Mouse (Mus musculus): ENCODE measurements around the gene Parg.
"Not testable (repeated sequence)": the region's sequence is repeated elsewhere in the genome, so short reads cannot be mapped to it uniquely, and the experiment has no call there.

Parg gene

DNA sequence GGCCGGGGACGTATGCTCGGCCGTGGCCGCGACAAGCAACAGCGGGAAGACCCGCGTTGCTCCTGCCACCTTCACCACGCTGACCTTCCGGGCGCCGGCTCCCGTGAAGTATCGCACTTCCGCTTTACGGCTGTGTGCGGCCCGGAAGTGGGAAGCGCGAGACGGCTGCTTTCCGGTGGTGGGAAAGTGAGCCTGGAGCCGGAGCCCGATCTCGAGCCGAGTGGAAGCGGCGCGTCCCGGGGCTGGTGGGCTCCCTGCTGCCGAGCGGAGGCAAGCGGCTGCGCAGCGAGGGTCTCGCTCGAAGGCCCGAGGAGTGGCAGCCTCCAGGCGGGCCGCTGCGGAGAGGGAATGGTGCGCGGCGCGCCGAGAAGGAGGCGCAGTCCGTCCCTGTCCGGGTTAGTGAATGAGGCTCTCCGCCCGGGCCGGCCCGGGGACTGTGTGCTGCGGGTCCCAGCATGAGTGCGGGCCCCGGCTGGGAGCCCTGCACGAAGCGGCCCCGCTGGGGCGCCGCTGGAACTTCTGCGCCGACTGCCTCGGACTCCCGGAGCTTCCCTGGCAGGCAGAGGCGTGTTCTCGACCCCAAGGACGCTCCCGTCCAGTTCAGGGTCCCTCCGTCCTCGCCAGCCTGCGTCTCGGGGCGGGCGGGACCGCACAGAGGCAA lies at the start of gene Parg, which contains the start of gene Timm23:
TSS of gene Parg (plus strand) at position 159 of the 661 bp plus-strand sequence.
TSS of gene Timm23 (minus strand) at position 108 of the 661 bp plus-strand sequence.
- DNase-seq: peak; percentile 89

DNA sequence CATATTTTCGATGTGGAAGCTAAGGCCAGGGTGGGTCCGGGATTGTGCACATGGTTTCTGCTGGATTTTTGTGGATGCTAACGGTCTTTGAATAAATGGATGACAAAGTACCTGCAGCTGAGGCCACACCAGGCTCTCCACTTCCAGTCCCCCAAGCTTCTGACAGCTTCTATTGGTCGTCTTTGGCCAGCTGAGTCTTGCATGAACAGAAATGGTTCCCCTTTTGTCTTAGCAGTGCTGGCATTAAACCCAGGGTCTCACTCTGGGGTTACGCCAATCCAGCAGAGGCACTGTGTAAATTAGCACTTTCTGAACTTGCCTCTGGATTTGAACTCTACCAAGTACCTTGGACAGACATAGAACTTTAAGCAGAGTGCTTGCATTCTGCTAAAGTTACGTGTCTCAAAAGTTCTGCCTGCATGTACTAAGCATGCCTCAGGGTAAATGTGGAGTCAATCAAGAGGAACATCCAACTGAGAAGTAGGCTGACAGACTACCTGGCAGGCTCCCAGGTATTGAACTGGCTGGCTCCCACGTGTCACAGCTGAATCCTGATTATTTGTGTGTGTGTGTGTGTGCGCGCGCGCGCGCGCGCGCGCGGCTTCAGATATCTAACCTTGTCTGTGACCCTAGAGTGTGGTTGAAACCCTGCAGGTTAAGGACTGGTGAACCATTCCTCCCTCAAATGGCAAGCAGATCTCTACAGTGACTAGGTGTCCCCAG lies 49.3 kb upstream of the Parg start:
- no peak for DNase-seq

DNA sequence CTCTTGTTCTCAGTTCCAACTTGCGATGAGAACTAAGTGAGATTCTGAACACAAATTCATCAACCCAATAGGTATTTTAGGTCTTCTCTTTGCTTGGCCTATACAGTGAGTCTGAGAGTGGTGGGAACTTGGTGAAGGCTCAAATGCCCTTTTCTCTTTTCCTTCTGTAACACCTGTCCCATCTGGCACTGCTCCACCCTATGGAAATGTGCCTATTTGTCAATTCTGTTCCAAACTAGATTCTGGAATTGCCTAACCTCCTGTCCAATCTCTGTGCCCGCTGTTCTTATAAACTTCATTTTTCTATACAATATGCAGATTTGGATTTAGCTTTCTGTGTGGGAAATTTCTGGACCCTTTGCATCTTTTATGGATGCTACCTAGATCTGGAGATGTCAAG lies 48.6 kb upstream of the Parg start:
- DNase-seq: no peak

DNA sequence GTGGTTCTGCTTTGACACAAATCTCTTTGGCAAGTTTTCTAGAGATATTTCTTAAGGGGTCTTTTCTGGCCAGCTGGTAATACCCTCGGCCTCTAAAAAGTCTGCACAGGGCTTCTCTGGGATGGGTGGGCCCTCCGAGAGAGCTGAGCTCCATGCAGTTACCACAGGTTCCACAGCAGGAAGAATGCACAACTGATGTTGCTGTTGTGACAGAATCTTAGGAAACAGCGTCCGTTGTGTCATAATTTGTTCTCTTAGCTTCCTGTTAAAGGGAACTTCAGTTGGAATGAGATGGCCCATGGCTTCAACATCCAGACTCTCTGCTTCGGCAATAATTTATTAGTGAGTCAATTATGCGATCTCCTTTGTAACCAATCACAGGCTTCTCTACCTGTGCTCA lies 47.0 kb upstream of the Parg start:
- DNase-seq: no peak

DNA sequence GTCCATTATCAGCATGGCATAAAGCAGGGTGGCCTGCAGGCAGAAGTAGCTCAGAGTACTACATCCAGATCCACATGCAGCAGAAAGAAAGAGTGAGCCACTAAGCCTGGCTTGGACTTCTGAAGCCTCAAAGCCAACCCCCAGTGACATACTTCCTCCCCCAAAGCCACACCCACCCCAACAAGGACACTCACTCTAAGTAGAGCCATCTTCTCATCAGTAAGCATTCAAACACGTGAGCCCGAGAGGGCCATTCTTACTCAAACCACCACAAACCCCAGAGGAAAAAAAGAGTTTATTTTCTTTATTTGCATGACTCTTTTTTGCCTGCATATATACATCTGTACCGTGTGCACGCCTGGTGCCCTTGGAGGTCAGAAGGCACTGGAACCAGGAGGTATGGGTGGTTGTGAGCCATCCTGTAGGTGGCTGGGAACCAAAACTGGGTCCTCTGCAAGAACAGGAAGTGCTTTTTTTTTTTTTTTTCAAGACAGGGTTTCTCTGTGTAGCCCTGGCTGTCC lies 42.5 kb upstream of the Parg start:
- no peak for DNase-seq

DNA sequence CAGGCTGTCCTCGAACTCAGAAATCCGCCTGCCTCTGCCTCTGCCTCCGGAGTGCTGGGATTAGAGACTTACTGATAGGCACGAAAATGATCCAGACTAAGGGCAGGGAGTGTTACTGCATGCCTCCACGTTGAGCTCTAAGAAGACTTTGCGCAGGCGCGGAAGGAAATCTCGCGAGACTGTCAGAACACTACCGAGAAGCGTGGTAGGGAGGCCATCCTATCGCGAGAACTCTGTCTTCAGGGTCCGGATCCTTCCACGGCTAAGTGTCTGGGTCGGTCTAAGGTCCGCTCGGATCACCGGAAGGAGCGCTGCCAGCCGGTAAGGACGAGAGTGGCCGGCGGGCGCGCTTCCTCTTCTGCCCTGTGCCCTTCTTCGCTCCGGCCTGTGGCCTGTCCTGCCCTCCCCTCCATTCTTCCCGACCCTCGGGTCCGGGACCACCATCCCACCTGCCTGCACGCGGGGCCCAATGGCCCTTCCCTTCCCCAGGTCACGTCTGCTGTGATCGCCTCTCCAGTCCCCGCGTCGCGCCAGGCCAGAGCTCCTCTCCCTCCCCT lies 42.0 kb upstream of the Parg start, which contains the start of gene Ncoa4:
TSS of gene Ncoa4 (plus strand) at position 176 of the 557 bp plus-strand sequence.
- DNase-seq: peak; percentile 99

DNA sequence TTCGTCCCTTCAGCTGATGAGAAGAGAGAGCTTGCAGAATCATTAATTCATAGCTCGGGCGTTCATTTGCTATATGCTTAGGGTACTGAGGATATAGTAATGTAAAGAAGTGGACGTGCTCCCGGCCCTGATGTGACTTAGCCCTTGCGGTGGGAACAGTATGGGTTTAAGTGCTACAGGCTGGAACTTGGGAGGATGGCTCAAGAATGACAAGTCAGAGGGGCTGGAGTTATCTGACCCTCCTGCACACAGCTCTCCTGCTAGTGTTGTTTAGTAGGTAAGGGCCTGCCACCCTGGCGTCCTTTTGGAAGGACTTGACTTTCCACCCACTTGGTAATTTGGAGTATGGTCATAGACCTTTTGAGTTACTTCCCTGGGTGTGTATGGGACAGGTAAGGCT lies 41.2 kb upstream of the Parg start:
- DNase-seq: no peak

DNA sequence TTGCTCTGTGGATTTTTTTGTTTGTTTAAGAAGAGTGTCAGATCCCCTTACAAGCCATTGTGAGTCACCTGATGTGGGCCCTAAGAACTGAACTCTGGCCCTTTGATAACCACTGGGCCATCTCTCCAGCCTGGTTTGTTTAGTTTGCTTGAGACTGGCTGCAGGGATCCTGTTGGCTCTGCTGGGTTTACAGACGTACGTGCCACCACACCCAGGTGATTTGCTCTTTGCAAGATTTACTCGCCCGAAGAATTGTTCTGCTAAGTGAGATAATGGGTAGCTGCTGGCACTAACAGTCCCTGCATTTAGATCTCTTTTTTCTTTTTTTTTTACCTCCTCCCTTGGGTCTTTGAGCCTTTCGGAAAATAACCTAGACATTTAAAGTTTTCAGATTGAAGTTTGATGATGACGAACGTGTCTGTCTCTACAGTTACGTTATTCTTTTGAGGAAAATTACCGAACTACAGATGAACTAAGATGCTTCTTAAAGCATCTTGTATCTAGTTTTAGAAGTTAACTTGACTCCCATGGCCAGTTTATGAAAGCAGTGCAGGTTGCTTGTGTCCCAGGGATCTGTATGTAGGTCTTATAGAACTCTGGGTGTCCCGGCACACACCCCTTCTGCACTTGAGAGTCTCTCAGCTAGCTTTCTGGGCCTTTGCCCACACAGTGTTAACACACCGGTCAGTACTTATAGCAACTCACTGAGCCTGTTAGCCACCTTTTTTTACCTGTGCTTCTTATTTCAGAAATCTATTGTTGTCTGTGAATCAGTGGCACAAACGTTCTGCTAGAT lies 40.5 kb upstream of the Parg start:
- DNase-seq: no peak

DNA sequence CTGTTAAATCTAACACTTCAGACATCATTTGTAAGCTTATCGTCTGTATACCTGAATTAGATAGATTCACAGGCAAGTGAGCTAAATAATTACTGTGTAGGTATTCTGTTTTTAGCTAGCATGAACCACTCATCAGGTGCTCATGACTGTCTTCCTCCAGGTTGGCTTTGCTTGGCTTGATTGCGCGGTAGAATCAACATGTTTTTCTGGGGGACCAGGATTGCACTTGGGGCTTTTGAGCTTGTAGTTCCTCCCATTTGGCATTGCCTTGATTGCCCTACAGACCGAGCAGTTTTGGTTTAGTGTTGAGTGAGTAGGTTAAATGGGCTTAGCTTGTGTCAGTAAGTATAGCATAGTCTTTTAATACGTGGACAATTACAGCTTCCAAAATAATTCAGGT lies 39.5 kb upstream of the Parg start:
- DNase-seq: no peak

DNA sequence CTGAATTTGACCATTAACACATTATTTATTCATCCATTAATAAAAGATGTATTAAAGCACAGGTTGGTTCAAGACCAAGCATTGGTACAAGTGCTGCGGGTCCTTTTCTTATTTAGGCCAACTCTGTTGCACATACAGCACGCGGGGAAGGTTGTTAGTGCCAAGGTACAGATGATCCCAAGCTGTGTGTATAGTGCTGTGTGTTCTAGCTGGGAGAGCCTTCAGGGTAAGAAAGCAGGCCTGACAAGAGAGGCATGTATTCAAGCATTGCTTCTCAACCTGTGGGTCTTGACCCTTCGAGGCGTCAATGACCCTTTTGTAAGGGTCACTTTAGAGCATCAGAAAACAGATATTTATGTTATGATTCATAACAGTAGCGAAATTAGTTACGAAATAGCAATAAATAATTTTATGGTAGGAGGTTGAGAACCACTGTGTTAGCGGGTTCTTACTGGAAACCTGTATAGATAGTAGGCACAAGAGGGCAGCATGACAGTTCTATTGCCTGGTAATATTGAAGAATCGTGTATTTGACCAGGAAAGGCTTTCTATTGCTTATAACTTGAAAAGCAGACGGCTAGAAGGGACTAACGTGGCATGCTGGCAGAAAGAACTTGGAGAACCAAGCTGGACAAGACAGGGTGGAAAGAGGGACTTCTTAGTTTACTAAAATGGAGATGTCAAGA lies 38.4 kb upstream of the Parg start:
- DNase-seq: no peak

DNA sequence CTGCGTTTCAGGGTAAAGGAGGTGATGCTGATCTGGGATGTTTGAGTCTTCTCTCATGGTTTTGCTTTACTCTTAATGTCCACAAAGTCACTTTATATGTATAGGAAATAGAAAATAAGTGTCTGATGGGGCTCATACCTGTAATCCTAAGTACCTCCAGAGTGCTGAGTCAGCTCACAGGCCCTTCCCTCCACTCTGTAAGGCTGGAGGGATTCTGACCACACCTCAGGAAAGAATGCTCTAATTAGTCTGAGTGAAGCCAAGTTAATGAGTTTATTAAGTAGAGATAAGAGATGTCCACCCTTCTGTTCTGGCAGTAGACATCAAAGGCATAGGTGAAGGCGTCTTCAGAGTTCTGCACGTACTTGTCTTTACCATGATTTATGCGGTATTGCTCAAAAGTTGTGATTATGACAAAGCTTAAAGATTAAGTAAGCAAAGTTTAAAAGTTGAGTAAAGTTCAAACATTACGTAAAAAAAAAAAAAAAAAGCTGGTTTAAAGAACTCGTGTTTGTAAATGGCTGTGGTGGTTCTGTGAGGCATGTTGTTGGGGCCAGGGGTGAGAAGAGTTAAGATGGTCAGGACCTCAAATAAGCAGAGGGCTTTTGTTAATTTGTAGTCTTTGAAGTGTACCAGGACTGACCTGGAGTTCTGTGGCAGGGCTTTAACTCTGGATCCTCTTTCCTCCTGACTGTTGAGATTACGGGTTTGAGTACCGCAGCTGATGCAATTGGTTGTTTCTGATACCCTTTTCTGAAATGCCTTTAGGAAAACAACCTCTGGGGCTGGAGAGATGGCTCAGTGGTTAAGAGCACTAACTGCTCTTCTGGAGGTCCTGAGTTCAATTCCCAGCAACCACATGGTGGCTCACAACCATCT lies 37.3 kb upstream of the Parg start:
- no peak for DNase-seq

DNA sequence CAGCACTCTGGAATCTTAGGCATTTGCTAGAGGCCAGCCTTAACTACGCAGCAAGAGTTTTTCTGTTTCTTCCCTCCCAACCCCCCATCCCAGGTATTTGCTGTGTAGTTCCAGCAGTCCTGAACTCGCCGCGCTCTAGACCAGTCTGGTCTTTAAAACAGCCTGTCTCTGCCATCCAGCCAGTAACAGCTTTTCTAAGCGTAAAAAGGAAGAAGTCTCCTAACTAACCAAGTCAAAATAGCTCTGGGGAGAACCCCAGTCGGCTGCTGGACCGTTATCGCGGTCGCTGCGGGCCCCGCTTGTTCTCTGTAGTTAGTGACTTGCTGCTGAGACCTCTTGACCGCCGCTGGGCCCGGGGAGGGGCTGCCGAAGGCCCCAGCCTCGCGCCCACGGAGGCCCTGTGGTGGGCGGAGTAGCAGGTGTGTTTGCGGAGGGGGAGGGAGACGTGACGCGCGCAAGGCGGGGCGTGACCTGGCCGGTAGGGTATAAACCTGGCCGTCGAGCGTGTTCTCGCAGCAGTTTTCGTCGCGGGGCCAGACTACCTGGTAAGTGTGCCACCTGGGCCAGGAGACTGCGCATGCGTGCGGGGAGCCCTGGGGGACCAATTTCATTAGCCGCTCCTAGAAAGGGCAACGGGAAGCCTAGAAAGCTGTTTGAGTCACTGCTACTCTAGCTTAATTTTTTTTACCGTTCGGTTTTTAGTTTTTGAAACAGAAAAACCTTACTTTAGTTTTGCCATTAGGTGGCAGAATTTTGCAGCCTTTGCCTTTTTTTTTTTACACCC lies 36.3 kb upstream of the Parg start:
- DNase-seq: peak; percentile 36

DNA sequence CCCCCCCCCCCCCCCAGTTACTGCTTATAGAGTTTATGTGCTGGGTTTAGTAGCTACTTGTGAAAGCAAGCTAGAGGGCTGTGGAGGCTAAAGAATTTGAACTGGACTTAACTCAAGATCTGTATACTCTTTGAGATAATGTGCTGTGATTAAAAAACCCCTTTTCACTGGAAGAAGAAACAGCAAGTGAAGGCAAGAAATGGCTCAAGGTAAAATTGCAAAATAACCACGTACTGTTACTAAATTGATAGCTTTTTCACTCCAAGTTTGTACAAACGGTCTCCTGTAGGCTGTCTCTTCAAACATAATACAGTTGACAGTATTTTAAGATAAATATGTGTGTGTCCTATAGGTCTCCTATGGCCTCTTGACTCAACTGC lies 35.7 kb upstream of the Parg start:
- no peak for DNase-seq

DNA sequence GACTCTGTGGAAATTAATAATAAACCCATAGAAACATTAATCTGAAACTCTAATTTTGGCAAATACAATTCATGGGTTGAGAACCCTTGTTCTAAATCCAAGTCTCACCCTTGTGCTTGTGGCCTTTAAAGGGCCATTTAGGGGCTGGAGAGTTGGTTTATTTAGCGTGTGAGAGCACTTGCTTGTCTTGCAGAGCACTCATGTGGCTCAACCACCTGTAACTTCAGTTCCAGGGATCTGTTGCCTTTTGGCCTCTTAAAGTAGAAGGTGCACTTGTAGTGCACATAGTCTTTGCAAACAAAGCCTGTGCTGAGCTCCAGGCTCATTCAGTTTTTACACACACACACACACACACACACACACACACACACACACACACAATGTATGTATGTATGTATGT lies 34.9 kb upstream of the Parg start:
- DNase-seq: no peak

DNA sequence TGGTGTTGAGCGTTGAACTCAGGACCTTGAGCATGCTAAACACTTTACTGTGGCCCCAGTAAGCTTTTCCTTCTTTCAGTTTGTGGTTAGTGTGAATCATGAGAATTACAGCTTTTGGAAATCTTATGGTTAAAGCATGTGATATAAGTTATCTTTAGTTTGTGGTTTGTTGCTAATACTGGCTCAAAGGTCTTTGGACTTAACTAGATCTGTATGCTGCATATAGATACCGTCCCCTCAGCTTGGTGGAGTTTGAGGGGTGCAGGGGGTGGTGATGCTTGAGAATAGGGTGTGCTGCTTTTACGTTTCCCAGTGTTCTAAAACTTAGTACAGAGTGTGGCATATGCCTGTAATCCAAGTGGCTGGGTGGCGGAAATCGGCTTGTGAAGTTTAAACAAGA lies 34.4 kb upstream of the Parg start:
- no peak for DNase-seq

DNA sequence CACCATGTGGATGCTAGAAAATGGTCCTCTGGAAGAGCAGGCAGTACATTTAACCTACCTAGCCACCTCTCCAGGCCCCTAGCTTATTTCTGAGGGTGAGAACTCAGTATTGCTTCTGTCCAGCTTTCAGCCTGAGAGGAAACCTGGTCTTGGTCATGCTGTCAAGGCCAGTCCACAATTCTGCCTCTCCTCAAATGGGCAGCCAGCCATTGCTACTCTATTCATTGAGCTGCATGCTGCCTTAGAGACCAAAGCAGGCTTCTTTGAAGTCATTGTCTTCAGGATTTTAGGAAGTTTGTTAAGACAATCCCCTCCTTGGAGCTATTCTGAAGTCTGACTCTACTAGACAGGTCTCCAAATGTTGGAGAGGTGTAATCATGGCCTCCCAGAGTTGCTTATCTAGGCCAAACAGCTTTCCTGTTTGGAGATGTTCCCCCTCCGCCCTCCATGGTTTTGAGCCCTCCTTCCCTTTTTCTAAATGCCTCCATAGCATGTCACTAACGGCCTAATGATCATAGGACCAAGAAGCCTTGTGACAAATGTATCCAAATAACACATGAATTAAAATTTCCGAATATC lies 33.0 kb upstream of the Parg start:
- no peak for DNase-seq

DNA sequence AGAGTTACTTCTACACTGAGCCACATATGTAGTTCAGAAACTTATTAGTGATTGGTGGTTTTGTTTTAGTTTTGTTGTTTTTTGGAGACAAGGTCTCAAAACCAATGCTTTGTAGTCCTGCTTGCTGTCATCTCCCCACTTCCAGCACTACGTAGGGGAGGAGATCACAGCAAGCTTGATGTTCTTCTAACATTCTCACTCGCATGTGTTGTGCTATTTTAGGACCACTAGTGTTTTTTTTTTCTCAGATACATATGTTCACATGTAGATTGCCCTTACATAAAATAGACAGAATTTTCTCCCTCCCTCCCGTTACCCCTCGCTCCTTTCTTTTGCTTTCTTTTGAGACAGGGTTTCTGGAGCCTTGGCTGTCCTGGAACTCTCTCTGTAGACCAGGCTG lies 31.6 kb upstream of the Parg start:
- DNase-seq: no peak

DNA sequence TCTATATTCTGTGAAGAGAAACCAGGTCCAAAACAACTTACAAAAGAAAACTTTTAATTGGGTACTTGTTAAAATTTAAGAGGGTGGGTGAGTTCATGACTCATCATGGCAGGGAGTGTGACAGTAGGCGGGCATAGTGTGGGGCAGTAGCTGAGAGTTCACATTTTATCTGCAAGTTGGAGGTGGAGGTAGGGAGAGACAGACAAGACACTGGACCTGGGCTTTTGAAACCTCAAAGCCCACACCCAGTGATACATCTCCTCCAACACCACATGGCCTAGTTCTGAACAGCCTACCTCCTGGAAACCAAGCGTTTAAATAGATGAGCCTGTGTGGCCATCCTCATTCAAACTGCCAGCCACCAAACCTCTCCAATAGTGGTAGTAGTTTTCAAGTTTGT lies 26.4 kb upstream of the Parg start:
- DNase-seq: no peak

DNA sequence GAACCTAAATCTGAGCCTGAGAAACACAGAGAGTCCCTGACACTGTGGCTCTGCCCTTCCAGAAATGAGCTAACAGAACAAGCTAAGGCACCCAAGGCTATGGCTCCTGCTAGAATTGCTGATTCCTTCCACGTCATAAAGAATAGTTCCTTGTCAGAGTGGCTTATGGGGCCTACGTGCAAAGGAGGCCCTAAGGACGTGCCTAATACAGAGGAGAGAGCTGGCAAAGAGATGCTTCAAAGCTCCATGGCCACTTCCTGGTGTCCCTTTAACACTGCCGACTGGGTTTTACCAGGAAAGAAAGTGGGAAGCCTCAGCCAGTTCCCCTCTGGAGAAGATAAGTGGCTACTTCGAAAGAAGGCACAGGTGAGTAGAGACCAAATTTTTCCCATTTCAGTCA lies 25.2 kb upstream of the Parg start:
- DNase-seq: not testable (repeated sequence)

Data from right cerebral cortex, postnatal 14 days (tissue).